Mouse (Mus musculus): ENCODE data around the gene Olfr776.
"Not testable (repeated sequence)": the region's sequence is repeated elsewhere in the genome, so short reads cannot be mapped to it uniquely, and the experiment has no call there.

The Olfr776 gene

DNA sequence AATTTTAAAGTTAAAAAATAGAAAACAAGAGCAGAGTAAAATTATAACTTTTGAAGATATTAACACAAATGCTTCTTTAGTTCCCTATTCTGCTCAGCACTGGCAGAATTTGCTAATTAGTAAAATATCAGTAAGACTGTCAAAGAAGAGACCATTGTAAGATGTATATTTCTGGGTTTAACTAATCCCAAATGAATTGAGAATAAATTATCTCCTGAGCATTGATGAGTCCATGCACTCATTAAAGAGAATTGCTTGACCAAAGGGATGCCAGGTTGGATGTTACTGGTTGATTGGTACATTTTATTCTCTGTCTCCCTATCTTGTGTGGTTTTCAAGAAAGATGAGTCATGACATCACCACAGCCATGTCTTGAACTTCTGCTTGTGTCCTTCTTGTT, at the start of gene Olfr776:
TSS of gene Olfr776 (plus strand) at position 301 of the 400 bp plus-strand sequence.
- no peak for DNase-seq

DNA sequence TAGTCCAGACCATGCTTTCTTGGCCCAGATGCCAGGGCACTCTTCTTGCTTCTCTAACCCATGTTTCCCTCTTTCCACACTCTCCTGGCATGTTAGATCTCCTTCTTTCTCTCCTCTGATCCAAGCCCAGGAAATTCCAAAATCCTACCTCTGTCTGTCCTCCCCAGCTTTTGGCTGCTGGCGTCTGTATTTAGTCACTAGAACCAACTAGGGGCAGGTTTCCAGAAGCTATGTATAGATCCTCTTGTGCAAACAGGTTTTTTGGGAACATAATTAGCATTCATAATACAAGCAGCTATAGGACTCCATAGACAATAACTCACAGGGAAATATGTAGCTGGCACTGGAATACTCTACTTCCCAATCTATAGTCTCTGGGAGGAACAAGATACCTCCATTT, 28.2 kb upstream of the Olfr776 start:
- DNase-seq = no peak

DNA sequence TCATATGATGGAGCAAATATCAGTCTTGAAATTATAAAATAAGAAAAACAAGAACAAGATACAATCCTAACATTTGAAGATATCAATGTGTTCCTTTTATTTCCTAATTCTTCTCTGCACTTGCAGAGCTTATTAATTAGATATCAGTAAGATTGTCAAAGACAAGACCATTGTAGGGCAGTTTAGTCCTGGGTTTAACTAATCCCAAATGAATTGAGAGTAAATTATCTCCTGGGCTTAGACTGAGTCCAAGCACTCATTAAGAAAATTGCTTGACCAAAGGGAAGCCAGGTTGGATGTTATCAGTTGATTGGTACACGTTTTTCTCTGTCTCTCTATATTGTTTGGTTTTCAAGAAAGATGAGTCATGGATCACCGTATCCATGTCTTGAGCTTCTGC, 23.0 kb upstream of the Olfr776 start, which contains the start of gene Olfr774:
TSS of gene Olfr774 (plus strand) at position 301 of the 400 bp plus-strand sequence.
- DNase-seq = no peak

DNA sequence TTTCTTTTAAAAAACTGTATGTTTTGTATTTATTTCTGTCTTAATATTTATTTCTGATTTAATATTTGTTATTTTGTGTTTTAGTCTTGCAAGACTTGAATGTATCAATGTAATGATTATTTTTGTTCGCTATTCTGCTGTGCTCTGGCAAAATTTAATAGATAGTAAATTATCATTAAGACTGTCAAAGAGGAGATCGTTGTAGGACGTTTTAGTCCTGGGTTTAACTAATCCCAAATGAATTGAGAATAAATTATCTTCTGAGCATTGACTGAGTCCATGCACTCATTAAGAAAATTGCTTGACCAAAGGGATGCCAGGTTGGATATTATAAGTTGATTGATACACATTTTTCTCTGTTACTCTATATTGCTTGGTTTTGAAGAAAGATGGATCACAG, 10.8 kb upstream of the Olfr776 start, which contains the start of gene Olfr775:
TSS of gene Olfr775 (plus strand) at position 301 of the 400 bp plus-strand sequence.
- DNase-seq = no peak

DNA sequence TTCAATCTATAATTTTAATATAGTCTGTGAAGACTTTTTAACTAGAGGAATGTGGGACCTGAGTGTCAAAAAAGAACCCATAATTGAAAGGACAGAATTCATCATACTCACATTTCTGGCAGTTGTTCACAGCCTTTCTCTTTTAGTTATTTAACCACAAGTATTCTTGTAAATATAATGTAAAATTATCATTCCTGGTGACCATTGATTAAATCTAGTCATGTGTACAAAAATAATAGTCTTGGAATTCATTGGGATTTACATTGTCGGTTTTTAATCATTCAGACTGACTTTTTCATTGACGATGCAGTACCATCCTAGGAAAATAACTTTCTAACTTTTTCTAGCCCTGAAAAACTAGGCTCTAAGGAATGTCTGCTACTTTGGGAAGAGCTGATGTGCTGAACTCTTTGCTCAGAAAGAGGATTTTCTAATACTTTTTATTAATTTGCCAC, 12.2 kb downstream of the Olfr776 start, which contains the start of gene Olfr777:
TSS of gene Olfr777 (minus strand) at position 405 of the 455 bp plus-strand sequence.
- no peak for DNase-seq

DNA sequence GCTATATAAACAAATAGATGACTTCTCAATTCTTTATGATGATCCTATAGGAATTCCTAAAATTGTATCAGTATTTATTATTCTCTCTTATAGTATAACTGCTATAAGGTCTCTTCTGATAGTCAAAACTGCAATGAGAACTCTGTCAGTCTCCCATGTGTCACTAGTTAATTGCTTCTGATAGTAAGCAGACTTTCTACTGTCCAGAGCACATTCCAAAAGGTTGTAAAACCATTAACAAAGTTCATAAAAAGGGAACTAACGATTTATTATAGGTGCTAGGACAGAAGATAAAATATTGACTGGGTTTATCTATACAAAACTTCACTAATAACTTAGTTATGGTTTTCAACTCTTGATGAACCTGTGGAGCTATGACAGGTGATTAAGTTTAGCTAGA, 54.0 kb downstream of the Olfr776 start:
- not testable (repeated sequence) for DNase-seq

DNA sequence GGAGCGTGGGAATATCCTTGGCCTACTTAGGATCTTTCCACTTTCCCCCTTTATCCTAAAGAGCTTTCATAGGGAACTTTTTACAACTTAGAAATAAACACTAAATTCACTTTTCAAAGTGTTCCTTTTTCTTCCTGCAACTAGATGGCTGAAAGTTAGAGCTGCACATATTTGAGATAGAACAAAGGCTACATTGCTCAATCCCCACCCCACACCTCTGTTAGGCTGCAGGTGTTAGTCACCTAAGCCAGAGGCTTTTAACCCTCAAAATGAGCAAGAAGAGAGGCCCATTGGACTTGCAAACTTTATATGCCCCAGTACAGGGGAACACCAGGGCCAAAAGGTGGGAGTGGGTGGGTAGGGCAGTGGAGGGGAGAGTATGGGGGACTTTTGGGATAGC, 54.6 kb downstream of the Olfr776 start:
- DNase-seq = not testable (repeated sequence)
